Mouse (Mus musculus) left cerebral cortex, postnatal 25 days (tissue): ENCODE results near the gene Bves. TPM values are rescaled to one million over a fixed set of nuclear protein-coding genes. Genes with fewer than 3 reads are reported as not detected.

Experiments used
- total RNA-seq, 2 experiments: library from RNA; stranded (reverse); gene quantifications; 2 replicates each; pipeline ENCODE4 v1.2.3; 2021

The Bves gene
- total RNA-seq, 2 experiments from 2014 or later = 0.69 to 0.73 TPM

Other genes with a start within 250 kb of the Bves start
- under 1 TPM; 0.57 to 0.64 TPM for gene Popdc3, start 157.7 kb upstream of the Bves start, total RNA-seq
- gene Lin28b, start 150.6 kb downstream of the Bves start, total RNA-seq = 1 to 10 TPM; 3.9 to 5.3 TPM
- gene Hace1, start 242.1 kb downstream of the Bves start, total RNA-seq = 10 to 100 TPM; 49.8 to 51.9 TPM